Mouse (Mus musculus) midbrain, embryonic 13.5 days (tissue): ENCODE data around the gene Ccn6. TPM values are rescaled to one million over a fixed set of nuclear protein-coding genes. Genes with fewer than 3 reads are reported as not detected.

Experiments used
- ATAC-seq: fragments of 200-750 bp; cut with Nextera tagmentation; 2 replicates; pipeline ENCODE4 v1.8.0; 2017; ENCODE audit warnings: mild to moderate bottlenecking, moderate TSS enrichment, moderate library complexity
- H3K27ac ChIP-seq: fragments of 300-500 bp; sonication (generic); 2 replicates; pipeline ENCODE4 v1.5.1; 2015; ENCODE audit warnings: inconsistent platforms, mild to moderate bottlenecking, moderate library complexity
- H3K27me3 ChIP-seq: fragments of 300-500 bp; sonication (generic); 2 replicates; pipeline ENCODE4 v1.6.1; 2015; ENCODE audit warnings: mild to moderate bottlenecking, inconsistent platforms
- H3K36me3 ChIP-seq: fragments of 300-500 bp; sonication (generic); 2 replicates; pipeline ENCODE4 v1.6.1; 2015; ENCODE audit warnings: mild to moderate bottlenecking, inconsistent platforms
- H3K4me1 ChIP-seq: fragments of 300-500 bp; sonication (generic); replicated peaks from 2 replicates; pipeline ENCODE4 v1.6.1; 2015; ENCODE audit warnings: inconsistent platforms
- H3K4me2 ChIP-seq: fragments of 300-500 bp; sonication (generic); replicated peaks from 2 replicates; pipeline ENCODE4 v1.6.1; 2015; ENCODE audit warnings: moderate library complexity, mild to moderate bottlenecking, inconsistent platforms
- H3K4me3 ChIP-seq: fragments of 300-500 bp; sonication (generic); replicated peaks from 2 replicates; pipeline ENCODE4 v1.5.1; 2015; ENCODE audit warnings: mild to moderate bottlenecking, inconsistent platforms
- H3K9ac ChIP-seq: fragments of 300-500 bp; sonication (generic); replicated peaks from 2 replicates; pipeline ENCODE4 v1.6.1; 2015; ENCODE audit warnings: mild to moderate bottlenecking, inconsistent platforms
- H3K9me3 ChIP-seq: fragments of 300-500 bp; sonication (generic); 2 replicates; pipeline ENCODE4 v1.6.1; 2016; ENCODE audit warnings: mild to moderate bottlenecking, inconsistent platforms
- WGBS: fragments of 180-500 bp; shearing (Covaris S2); methylation state at CpG from one replicate; pipeline ENCODE4 v1.1.7; 2015; 5-methylcytosine and 5-hydroxymethylcytosine counted together
- polyA plus RNA-seq: library from polyadenylated mRNA; unstranded; fragments of >200 nt; fragmentation: Nextera tagmentation; extraction: Ambion mirVana; gene quantifications from 2 replicates; pipeline ENCODE4 v1.2.1, GENCODE M21; 2015

Ccn6 gene
- polyA plus RNA-seq, 1 experiment from 2014 or later: 0.32 TPM

DNA sequence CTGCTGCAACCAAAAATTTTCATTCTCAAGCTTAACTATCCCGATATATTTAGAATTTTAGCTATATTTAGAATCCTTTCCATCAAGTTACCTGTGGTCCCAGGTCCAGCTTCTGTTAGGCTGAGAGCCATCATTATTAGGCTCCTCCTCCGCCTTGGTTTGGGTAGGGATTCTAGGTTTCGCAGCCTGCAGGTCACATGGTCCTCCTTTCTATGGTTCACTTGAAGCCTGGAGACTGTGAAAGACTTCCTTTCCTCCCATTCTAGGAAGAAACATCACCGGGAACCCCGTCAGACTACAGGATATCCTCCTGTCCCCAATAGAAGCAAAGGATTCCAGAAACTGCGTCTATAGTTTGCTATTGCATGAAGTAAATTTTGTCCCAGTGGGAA is 8.9 kb upstream of the Ccn6 start:
- peaks cover 4% of the 10 kb centered on the region; the same call in 1 of the 2 replicates for H3K27me3 ChIP-seq
- no peak for ATAC-seq
- H3K4me1 ChIP-seq: peaks cover 30% of the 10 kb centered on the region
- H3K27ac ChIP-seq: peak overlapping the region; percentile 96
- H3K4me3 ChIP-seq: no peak overlapping the region
- H3K9me3 ChIP-seq: no peaks in the 10 kb centered on the region
- no peak overlapping the region for H3K9ac ChIP-seq
- 79% methylated on average over 6 of the region's 6 CpGs for WGBS
- H3K4me2 ChIP-seq: peak overlapping the region; percentile 63
- no peaks in the 10 kb centered on the region for H3K36me3 ChIP-seq

GRCm38 (mm10) chr10:39171603-39172539 is 8.3 kb upstream of the Ccn6 start:
- WGBS: 7% methylated on average over 26 of the region's 26 CpGs
- peak overlapping the region; percentile 96 for H3K27ac ChIP-seq
- H3K27me3 ChIP-seq: peaks cover 6% of the 10 kb centered on the region; the same call in 1 of the 2 replicates
- no peaks in the 10 kb centered on the region for H3K9me3 ChIP-seq
- H3K4me2 ChIP-seq: peak overlapping the region; percentile 63
- peak overlapping the region; percentile 70 for H3K9ac ChIP-seq
- peak overlapping the region; percentile 42 for H3K4me3 ChIP-seq
- no peaks in the 10 kb centered on the region for H3K36me3 ChIP-seq
- peak; percentile 84 for ATAC-seq
- H3K4me1 ChIP-seq: peaks cover 30% of the 10 kb centered on the region

GRCm38 (mm10) chr10:39171134-39171533 is 7.5 kb upstream of the Ccn6 start:
- Histone ChIP-seq H3K4me2 (peak overlapping the region; percentile 63), H3K27me3 (peaks cover 6% of the 10 kb centered on the region; the same call in 1 of the 2 replicates), H3K9me3 (no peaks in the 10 kb centered on the region), H3K36me3 (no peaks in the 10 kb centered on the region), H3K4me1 (peaks cover 36% of the 10 kb centered on the region), H3K4me3 (peak overlapping the region; percentile 42), H3K9ac (peak overlapping the region; percentile 70), H3K27ac (peak overlapping the region; percentile 96)
- WGBS: under 1% methylated on average over 19 of the region's 19 CpGs
- peak; percentile 93 for ATAC-seq

- peak overlapping the region; percentile 63 for H3K4me2 ChIP-seq
- no peaks in the 10 kb centered on the region for H3K36me3 ChIP-seq
- 12% methylated on average over 6 of the region's 6 CpGs for WGBS
- no peak overlapping the region; the same call in 1 of the 2 replicates for H3K9ac ChIP-seq
- peaks cover 41% of the 10 kb centered on the region for H3K4me1 ChIP-seq
- H3K27me3 ChIP-seq: peaks cover 6% of the 10 kb centered on the region; the same call in 1 of the 2 replicates
- H3K27ac ChIP-seq: 0 out of 2 replicates have a peak overlapping the region, but pooled peaks have one; percentile 25
- H3K9me3 ChIP-seq: no peaks in the 10 kb centered on the region
- no peak overlapping the region for H3K4me3 ChIP-seq
- ATAC-seq: peak; percentile 15
These were observed 7.1 kb upstream of the Ccn6 start for GRCm38 (mm10) chr10:39170706-39171105.

DNA sequence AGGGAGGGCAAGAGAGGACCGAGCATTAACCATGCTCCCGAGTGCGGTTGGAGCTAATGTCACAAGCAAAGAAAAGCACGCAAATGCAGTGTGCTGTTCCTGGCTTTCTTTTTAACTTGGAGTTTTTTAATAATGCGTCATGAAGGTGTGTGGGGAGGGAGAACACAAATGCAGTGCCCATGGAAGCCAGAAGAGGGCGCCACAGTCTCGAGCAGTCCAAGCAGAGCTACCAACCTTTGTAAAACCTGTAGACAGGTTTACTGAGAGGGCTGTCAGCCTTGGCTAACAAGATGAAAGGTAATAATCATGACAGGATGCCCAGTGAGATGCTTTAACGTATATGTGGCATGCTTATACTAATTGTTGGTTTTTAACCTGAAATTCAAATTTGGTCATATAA is 6.6 kb upstream of the Ccn6 start:
- H3K27ac ChIP-seq: no peak overlapping the region
- H3K4me3 ChIP-seq: no peak overlapping the region
- peaks cover 46% of the 10 kb centered on the region for H3K4me1 ChIP-seq
- WGBS: 8% methylated on average over 8 of the region's 8 CpGs
- H3K4me2 ChIP-seq: peak overlapping the region; percentile 63
- H3K36me3 ChIP-seq: no peaks in the 10 kb centered on the region
- H3K27me3 ChIP-seq: peaks cover 6% of the 10 kb centered on the region; the same call in 1 of the 2 replicates
- H3K9ac ChIP-seq: no peak overlapping the region
- H3K9me3 ChIP-seq: no peaks in the 10 kb centered on the region
- peak; percentile 7 for ATAC-seq

GRCm38 (mm10) chr10:39169642-39170041 is 6.0 kb upstream of the Ccn6 start:
- 0 out of 2 replicates have a peak overlapping the region, but pooled peaks have one; percentile 14 for H3K27ac ChIP-seq
- peaks cover 6% of the 10 kb centered on the region; the same call in 1 of the 2 replicates for H3K27me3 ChIP-seq
- peak overlapping the region; percentile 63; the same call in 1 of the 2 replicates for H3K4me2 ChIP-seq
- H3K36me3 ChIP-seq: no peaks in the 10 kb centered on the region
- H3K4me3 ChIP-seq: no peak overlapping the region
- H3K4me1 ChIP-seq: peaks cover 45% of the 10 kb centered on the region
- no peak for ATAC-seq
- 47% methylated on average over 9 of the region's 9 CpGs for WGBS
- no peaks in the 10 kb centered on the region for H3K9me3 ChIP-seq
- H3K9ac ChIP-seq: no peak overlapping the region

DNA sequence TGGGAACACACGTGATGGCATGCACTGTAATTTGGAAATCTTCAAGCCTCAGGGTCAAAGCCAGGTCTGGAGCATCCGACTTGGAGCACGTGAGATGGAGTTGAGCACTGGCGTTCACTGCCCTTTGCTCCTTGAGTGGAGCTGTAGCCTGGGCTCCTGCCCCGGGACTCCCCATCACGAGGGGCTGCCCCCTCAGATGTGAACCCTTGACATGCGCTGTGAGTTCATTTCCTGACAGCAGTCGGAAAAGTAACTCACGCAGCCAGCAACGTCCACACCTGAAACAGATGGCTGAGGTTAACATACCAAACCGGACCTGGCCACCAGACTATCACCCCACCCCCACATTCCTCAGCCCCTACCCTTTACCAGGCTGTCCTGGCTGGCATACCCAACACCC is 4.0 kb upstream of the Ccn6 start:
- no peak overlapping the region for H3K4me2 ChIP-seq
- peaks cover 6% of the 10 kb centered on the region; the same call in 1 of the 2 replicates for H3K27me3 ChIP-seq
- no peak for ATAC-seq
- 87% methylated on average over 11 of the region's 11 CpGs for WGBS
- no peak overlapping the region for H3K4me3 ChIP-seq
- H3K9me3 ChIP-seq: no peaks in the 10 kb centered on the region
- H3K36me3 ChIP-seq: no peaks in the 10 kb centered on the region
- no peak overlapping the region for H3K9ac ChIP-seq
- peaks cover 44% of the 10 kb centered on the region for H3K4me1 ChIP-seq
- no peak overlapping the region for H3K27ac ChIP-seq

DNA sequence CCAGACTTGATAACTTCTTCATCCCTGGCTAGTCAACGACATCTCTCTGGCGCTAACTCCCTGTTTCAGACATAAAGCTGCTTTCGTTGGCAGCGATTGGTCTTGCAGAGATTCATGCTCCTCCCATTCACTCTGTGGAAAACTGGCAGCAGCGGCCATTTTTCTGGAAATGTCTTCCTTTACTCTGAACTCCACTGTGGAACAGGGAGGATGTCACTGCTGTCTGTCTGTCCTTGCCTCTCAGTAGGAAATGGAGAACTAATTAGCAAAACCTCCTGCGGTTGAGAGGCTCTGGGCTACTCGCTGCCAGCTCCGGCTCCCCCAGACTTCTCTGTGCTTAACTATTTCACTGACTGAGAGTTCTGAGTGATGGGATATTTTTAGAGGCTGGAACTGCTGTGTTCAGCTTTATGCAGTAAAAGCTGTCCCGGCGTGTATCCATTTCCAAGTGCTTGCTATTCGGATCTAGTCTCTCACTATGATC is 2.1 kb upstream of the Ccn6 start:
- H3K4me2 ChIP-seq: peak overlapping the region; percentile 48
- peak overlapping the region; percentile 59 for H3K9ac ChIP-seq
- H3K36me3 ChIP-seq: no peaks in the 10 kb centered on the region
- peaks cover 35% of the 10 kb centered on the region for H3K4me1 ChIP-seq
- H3K27ac ChIP-seq: peak overlapping the region; percentile 67
- peak overlapping the region; percentile 36 for H3K4me3 ChIP-seq
- peaks cover 6% of the 10 kb centered on the region; the same call in 1 of the 2 replicates for H3K27me3 ChIP-seq
- H3K9me3 ChIP-seq: no peaks in the 10 kb centered on the region
- ATAC-seq: peak; percentile 35
- 14% methylated on average over 11 of the region's 11 CpGs for WGBS

DNA sequence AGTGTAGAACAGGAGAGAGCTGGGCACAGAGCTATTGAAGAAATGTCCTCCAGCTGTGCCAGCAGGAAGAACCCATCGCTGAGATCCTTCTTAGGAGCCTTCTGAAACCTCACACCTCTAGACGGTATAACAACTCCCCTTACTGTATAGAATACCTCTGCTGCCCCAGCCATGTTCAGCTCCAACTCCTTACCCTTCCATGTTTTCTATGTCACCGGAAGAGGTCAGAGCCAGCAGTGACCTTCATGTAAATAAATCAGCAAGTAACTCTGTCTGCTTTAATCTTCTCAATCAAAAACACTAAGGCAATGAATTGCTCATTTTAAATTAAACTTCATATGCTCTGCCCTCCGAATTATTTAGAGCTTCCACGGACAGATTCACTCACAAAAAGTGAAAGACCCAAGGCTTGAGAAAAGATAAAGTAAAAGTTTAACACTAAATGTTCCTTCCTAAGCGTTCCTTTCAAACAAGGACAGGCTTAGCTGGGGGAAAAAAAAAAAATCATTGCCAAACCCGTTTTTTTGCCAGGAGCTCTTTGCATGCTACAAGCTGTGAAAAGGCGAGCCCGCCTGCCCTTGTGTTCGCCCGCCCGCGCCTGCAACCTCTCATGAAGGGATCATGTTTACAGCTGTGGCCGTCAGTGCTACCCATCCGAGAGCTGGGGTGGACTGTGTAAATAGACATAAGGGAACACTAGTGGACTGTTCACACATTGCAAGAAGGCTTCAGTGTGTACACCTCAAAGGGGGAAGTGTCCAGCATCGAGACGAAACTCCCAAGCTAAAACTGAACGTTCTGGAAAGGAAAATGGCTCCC is 719 bp downstream of the Ccn6 start:
- H3K27me3 ChIP-seq: 0 out of 2 replicates have a peak, but pooled peaks cover 2% of the 10 kb centered on the region
- WGBS: 55% methylated on average over 18 of the region's 18 CpGs
- no peak overlapping the region for H3K4me3 ChIP-seq
- no peak overlapping the region for H3K4me2 ChIP-seq
- ATAC-seq: no peak
- no peak overlapping the region for H3K9ac ChIP-seq
- H3K4me1 ChIP-seq: peaks cover 26% of the 10 kb centered on the region
- H3K9me3 ChIP-seq: no peaks in the 10 kb centered on the region
- no peaks in the 10 kb centered on the region for H3K36me3 ChIP-seq
- no peak overlapping the region for H3K27ac ChIP-seq

DNA sequence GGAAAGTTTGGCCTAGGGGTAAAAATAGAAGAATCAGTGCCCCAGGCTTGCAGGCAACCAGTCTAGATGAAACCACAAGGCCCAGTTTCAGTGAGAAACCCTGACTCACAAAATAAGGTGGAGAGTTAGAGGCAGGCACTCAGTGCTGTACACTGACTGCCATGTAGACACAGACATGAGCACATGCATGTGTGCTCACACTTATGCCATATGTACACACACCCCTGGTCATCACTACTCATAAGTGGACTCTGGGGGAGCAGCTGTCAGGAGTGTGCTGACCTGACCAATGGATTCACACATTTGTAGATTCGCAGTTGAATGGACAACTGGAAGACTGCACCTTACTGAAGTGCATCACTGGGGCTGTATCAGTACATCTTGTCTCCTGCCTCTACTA is 2.2 kb downstream of the Ccn6 start:
- 91% methylated on average over 1 of the region's 1 CpGs for WGBS
- Histone ChIP-seq H3K9me3 (no peaks in the 10 kb centered on the region), H3K4me3 (no peak overlapping the region), H3K36me3 (no peaks in the 10 kb centered on the region), H3K27me3 (no peaks in the 10 kb centered on the region), H3K9ac (no peak overlapping the region), H3K4me1 (peaks cover 22% of the 10 kb centered on the region), H3K4me2 (no peak overlapping the region), H3K27ac (no peak overlapping the region)
- ATAC-seq: no peak

DNA sequence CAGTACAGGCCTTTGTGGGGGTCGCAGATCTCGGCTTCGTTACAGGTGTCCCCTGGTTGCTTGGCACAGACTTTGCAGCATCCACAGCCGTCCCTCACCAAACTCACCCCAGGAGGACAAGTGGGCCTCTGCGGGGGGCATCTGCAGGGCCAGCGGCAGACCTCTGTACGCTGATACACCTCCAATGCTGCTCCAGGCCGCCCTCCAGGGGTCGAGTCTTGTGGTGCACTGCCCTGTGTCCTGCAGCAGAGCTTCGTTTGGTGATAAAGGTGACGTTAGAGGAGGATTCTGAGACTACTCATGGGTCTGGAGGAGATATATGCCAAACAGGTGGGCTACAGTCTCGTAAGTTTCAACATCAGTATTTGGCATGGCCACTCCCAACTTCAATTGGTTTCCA is 5.3 kb downstream of the Ccn6 start:
- ATAC-seq: no peak
- H3K9ac ChIP-seq: no peak overlapping the region
- 55% methylated on average over 12 of the region's 12 CpGs for WGBS
- no peaks in the 10 kb centered on the region for H3K27me3 ChIP-seq
- H3K36me3 ChIP-seq: no peaks in the 10 kb centered on the region
- H3K4me1 ChIP-seq: peaks cover 8% of the 10 kb centered on the region; the same call in 1 of the 2 replicates
- H3K27ac ChIP-seq: no peak overlapping the region
- no peak overlapping the region for H3K4me2 ChIP-seq
- H3K9me3 ChIP-seq: no peaks in the 10 kb centered on the region
- no peak overlapping the region for H3K4me3 ChIP-seq
